In the genomic region with DNA sequence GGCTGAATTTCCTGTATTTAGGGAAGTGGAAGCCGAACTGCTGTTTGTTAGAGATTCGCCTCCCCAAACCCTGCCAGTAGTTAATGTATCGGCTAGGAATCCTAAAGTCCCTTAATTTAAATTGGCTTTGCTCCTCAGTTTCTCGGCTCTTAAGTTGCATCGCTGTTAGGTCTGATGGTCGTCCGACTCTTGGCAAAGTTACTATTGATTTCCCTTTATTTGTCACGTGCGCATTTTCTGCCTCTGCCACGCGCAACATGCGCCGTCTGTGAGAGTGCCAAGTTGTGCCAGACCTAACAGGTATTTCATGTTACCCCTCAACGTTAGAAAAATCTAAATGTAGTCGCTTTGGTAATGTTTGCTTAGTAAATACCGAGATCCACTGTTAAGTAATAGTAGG, we compare ENCODE assay signal across 8 mouse cellular contexts. TPM values are rescaled to one million over a fixed set of nuclear protein-coding genes. Genes with fewer than 3 reads are reported as not detected.
DNase-seq lines count a peak whose midpoint lies in the region; ATAC-seq lines count a peak whose summit lies in the region.

No protein-coding gene starts in this region.

- WGBS in heart, embryonic 13.5 days, result 10% methylated on average over 16 of the region's 16 CpGs
- 17% methylated on average over 16 of the region's 16 CpGs for WGBS in hindbrain, embryonic 10.5 days

- peak overlapping the region; percentile 39; the same call in 1 of the 2 replicates for H3K27ac ChIP-seq in heart, embryonic 13.5 days (replicated peaks)
- no peak overlapping the region; the same call in 1 of the 2 replicates for H3K27ac ChIP-seq in hindbrain, embryonic 10.5 days

- intact Hi-C loops in heart, postnatal 25 days (cut with DNase I), result no loop called here

- peak overlapping the region; percentile 72 for H3K4me2 ChIP-seq in heart, embryonic 13.5 days

- H3K4me1 ChIP-seq in heart, embryonic 13.5 days, result peaks cover 7% of the 10 kb centered on the region; the same call in 1 of the 2 replicates
- H3K4me1 ChIP-seq in hindbrain, embryonic 10.5 days (replicated peaks), result 0 out of 2 replicates have a peak, but pooled peaks cover 4% of the 10 kb centered on the region

- no peak for ATAC-seq in heart, embryonic 13.5 days (ENCODE audit: extremely low read depth, insufficient number of reproducible peaks, low FRiP score, low TSS enrichment)
- no peak for ATAC-seq in monocyte, adult 5-6 weeks (replicated peaks; ENCODE audit: insufficient number of reproducible peaks, low FRiP score, low TSS enrichment, poor library complexity, severe bottlenecking)

- H3K27me3 ChIP-seq in heart, embryonic 13.5 days (replicated peaks), result 0 out of 2 replicates have a peak, but pooled peaks cover 2% of the 10 kb centered on the region
- no peaks in the 10 kb centered on the region for H3K27me3 ChIP-seq in hindbrain, embryonic 10.5 days (ENCODE audit: insufficient read depth, poor library complexity, severe bottlenecking)

- no peak for DNase-seq in heart, postnatal 25 days (ENCODE audit: low spot score)
- DNase-seq in NIH3T3 (ENCODE audit: low read depth), result peak; percentile 3
- DNase-seq in hindbrain, embryonic 10.5 days (ENCODE audit: low spot score), result no peak
- DNase-seq in lung, postnatal 36 days, result peak; percentile 7
- no peak for DNase-seq in frontal cortex, postnatal 36 days (ENCODE audit: low spot score in 2 of 2)
- no peak for DNase-seq in adrenal gland, adult 8-10 months

- H3K36me3 ChIP-seq in heart, embryonic 13.5 days, result peaks cover 23% of the 10 kb centered on the region
- peaks cover 22% of the 10 kb centered on the region for H3K36me3 ChIP-seq in hindbrain, embryonic 10.5 days

- no peaks in the 10 kb centered on the region for H3K9me3 ChIP-seq in heart, embryonic 13.5 days
- no peaks in the 10 kb centered on the region for H3K9me3 ChIP-seq in hindbrain, embryonic 10.5 days

- peak overlapping the region; percentile 77 for H3K9ac ChIP-seq in heart, embryonic 13.5 days

- peak overlapping the region; percentile 64 for H3K4me3 ChIP-seq in heart, embryonic 13.5 days
- peak overlapping the region; percentile 59 for H3K4me3 ChIP-seq in hindbrain, embryonic 10.5 days

RNA-seq across cellular contexts. Expression of gene Utp14a, which starts 0.3 kb away (rescaled TPM):
- 9.7 and 9.8 TPM in 2 replicates for polyA plus RNA-seq in heart, embryonic 13.5 days (2015; fragmentation: Nextera tagmentation; extraction: Ambion mirVana)
- 10 to 100 TPM; 12.6 to 17.9 TPM for total RNA-seq in heart, postnatal 25 days (2021)
- 14.5 and 20.0 TPM in 2 replicates for polyA plus RNA-seq in hindbrain, embryonic 10.5 days (2016; fragmentation: Nextera tagmentation; extraction: Ambion mirVana)
- total RNA-seq in adrenal gland, adult 8-10 months (2022), result 10 to 100 TPM; 15.5 to 18.3 (median 16.2) TPM
- total RNA-seq in monocyte, adult 5-6 weeks (2017), result 37.3 to 41.0 TPM (median 40.2 TPM) in 3 replicates

RNA-seq across cellular contexts. Expression of gene Zdhhc9, which starts 48.3 kb away (rescaled TPM):
- polyA plus RNA-seq in heart, embryonic 13.5 days (2015; fragmentation: Nextera tagmentation; extraction: Ambion mirVana), result 2.2 and 3.0 TPM in 2 replicates
- 10 to 100 TPM; 26.5 to 35.8 TPM for total RNA-seq in heart, postnatal 25 days (2021)
- polyA plus RNA-seq in hindbrain, embryonic 10.5 days (2016; fragmentation: Nextera tagmentation; extraction: Ambion mirVana), result 2.7 and 3.9 TPM in 2 replicates
- total RNA-seq in adrenal gland, adult 8-10 months (2022), result 10 to 100 TPM; 18.7 to 21.9 (median 20.2) TPM
- total RNA-seq in monocyte, adult 5-6 weeks (2017), result 19.7 to 23.7 TPM (median 22.4 TPM) in 3 replicates

Comparison
In these comparisons a context has a peak if more than half of its experiments do, and no peak if none do; other contexts are left out.
1. DNase-seq: peak in NIH3T3 (single experiment) and lung, postnatal 36 days (single experiment); none in heart, postnatal 25 days (single experiment), hindbrain, embryonic 10.5 days (single experiment), frontal cortex, postnatal 36 days (0 of 2) and adrenal gland, adult 8-10 months (single experiment).